Mouse (Mus musculus) regulatory T cell (primary cell): ENCODE measurements around the gene Ibtk.
"Not testable (repeated sequence)": the region's sequence is repeated elsewhere in the genome, so short reads cannot be mapped to it uniquely, and the experiment has no call there.

ENCODE experiments used
- in situ Hi-C: fragments of 300-600 bp; cut with MboI, MseI; formaldehyde crosslinking; loops from one replicate; pipeline ENCODE4 v1.15.1; 2025; ENCODE audit warnings: high pct_unique_total_duplicates

Gene Ibtk

DNA sequence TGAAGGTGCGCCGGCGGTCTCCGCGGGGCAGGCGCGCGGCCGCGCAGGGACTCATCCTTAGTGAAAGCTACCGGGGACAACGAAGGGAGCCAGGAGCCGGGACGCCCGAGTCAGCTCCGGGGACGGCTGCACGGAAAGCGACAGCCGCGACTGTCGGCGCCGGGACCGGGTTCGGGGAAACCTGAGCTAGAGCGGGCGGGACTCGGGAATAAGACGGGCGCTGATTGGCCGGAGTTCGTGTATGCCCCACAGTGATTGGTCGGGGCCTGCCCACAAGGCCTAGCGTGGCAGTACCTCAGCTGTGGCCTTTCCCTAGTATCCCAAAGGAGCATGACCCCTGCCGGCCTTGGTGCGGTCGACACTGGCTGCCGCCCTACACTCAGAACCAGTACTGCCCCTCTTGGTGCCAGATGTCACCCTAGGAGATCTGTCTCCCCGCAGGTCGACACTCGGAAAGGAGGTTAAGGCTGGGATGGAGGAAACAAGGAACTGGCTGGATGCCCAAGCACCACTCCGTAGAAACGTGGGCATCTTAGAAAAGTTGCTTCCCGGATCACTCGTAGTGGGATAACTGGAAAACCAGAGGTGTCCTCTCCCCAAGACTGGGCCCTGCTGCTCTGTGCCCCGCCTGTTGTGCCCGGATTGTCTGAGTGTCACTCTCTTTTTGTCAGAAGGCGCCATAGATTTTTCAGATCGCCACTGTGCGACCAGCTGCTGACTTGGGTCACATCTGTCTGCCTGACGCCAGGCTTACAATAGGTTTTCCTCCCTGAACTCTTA is at the start of gene Ibtk:
TSS of gene Ibtk (minus strand) at position 193 of the 780 bp plus-strand sequence.
- in situ Hi-C loops, result loop anchor here (25.0 kb wide), 2 partner anchors 813 to 1488 kb away; partner anchors contain the start of genes Pgm3 and Rwdd2a

DNA sequence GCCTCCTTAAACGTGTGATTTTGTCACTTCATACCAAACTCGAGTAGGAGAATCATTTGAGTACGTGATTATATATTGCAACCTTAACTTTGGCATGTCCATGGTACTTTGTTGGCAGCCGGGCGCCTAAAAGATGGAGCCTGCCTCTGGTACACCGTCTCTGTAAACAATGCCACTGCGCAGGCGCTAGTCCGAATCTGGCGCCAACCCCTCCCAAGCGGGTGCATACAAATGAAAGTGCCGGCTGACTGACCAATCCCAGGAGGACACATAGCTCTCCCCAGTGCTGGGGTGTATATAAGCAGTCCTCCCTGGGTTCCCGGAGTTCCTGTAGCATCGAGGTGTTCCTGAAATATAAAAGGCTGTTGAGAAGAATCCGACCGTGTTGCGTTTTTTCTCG is 42.4 kb upstream of the Ibtk start:
- in situ Hi-C loops, result not testable (repeated sequence)

DNA sequence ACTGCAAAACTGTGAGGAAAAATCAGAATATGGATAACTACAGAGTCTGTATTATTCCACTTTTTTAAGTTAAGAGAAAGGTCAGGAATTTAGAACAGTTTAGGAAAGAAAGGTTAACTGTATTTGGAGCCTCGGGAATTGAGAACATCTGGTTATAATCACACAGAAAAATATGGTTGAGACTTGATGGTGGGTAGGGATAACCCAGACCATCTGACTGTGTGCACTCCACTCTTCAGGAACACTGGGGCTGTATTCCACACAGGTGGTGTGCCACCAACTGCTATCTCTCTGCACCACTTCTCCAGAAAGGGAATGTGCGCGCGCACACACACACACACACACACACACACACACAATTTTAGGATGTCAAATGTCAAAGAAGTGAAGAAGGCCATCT is 31.1 kb upstream of the Ibtk start:
- in situ Hi-C loops, result loop anchor here (10.0 kb wide), 1 partner anchor 675 kb away; no protein-coding TSS in a partner anchor

DNA sequence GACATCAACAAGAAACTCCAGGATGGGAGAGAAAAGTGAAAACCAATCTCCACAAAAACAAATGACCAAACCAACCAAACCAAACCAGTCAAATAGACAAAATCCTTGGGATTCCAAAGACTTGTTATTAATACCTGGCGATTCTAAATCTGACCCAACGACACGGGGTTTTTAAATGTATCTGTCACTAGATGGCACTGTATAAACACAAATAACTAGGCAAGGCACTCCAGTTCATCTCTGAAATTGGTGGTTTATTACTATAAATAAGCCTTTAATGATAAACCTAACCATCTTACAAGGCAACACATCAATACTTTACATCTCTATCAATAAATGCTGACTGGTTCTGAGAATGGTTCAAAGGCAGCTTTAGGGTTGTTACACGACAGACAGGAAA is 30.3 kb upstream of the Ibtk start:
- in situ Hi-C loops, result no loop called here

DNA sequence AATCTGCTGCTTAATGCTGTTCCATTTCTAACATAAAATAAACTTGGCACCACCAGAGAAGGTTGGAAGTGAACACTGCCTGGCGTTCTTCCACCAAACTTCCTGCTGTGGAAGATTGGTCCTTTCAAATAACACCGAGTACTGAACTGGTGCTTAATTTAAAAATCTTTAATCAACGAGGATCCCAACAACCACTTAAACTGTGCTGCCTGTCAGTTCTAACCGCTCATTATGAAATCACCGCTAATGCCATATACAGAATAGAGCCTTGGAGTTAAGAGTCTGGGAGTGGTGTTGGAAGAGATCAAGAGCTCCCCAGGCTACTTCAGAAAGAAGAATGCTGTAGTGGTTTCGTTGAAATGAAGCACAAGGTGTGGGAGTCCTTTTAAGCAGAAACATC is 28.4 kb upstream of the Ibtk start:
- in situ Hi-C loops, result no loop called here

DNA sequence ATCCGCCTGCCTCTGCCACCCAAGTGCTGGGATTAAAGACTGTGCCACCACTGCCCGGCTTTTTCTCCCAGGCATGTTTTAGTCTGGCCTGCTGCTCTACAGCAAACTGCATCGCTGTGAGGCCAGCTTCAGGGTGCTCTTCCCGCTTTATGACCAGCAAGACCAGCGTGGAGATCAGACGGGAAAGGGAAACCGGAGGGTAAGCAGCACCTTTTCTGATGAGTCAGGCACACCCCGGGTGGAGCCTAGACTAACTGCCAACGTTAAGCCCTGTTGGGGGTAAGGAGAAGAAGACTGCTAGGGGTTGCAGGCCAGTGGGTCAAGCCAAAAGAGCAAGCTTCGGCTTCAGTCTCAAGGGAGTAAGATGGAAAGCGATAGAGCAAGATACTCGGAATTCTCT is 23.1 kb upstream of the Ibtk start:
- in situ Hi-C loops, result no loop called here

DNA sequence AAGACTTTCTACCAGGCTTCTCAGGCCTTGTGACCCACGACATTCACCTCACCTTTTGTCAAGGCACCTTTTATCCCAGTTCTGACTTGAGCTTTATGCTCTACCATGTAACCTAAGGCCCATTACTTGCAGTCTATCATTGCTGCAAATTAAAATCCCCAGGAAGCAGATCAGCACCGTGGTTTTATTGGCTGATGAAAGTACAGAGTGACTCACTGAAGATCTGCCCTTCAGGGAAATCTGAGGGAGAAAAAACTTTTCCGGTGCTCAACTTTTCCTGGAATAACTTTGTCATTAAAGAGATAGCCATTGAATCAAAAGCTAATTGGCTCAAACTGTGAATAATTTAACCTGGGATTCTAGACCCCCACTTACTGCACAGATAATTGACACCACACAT is 22.3 kb upstream of the Ibtk start:
- in situ Hi-C loops, result no loop called here

DNA sequence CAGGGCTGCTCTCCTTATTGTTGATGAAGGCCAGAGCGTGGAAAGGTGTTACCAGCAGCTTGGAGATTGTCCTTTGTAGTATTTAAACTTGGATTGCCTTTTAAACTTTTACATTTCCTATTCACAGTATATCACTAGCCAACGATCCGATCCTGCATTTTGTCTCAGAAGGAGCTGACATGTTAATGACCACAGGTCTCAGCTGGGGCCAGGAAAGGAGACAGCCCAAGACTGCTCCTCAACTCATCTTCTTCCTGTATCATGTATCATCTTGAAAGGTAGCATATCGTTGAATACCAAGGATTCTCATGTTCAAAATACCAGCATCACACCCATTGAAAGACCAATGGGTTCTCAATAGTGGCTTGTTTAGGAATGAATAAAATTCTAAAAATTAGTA is 21.2 kb upstream of the Ibtk start:
- in situ Hi-C loops, result no loop called here

DNA sequence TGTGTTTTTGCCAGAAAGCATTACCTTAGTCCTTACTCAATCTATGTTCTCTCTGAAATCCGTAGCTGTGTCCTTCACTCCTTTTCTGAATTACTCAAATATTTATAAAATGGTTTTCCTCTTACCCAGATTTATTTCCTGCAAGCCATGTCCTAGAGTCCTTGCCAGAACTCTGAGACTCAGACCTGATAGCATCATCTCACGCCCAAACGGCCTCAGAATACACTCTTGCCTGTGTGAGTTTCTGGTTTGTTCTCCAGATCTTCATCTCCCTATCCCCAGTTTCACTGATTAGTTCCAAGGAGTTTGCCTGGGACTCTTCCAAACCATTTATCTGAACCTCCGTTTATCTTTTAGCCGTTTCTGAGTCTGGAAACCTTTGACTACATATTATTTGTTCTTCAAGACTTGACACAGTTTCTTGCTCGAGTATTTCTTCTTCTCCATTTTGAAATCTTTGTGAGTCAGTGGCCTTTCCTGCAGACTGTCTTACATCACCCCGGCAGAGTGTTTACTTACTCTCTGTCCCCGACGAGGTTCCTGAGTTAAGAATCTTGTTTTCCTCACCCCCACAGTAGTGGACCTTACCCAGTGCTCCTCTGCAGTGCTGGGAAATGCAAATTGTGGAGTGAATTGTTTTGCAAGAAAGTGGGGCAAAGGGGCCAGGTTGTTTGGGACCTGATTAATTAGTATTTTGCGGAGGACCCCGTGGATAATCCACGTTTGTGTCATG is 20.1 kb upstream of the Ibtk start:
- in situ Hi-C loops, result no loop called here

DNA sequence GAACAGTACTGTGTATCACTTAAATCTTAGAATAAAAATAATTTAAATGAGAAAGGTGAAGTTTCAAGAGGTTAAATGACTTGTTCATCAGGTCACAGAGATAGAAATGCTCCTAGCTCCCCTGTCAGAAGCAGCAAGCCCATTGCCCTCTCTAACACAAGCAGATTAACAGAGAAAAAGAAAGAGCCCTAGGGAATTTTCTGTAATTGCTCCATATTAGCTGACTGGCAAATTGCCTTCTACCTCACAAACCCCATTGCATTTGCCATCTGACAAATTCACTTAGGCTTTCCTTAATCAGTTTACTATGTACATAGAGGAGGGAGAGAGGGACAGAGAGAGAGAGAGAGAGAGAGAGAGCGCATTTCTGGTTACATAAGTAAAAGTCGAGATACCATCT is 18.1 kb upstream of the Ibtk start:
- in situ Hi-C loops, result no loop called here

DNA sequence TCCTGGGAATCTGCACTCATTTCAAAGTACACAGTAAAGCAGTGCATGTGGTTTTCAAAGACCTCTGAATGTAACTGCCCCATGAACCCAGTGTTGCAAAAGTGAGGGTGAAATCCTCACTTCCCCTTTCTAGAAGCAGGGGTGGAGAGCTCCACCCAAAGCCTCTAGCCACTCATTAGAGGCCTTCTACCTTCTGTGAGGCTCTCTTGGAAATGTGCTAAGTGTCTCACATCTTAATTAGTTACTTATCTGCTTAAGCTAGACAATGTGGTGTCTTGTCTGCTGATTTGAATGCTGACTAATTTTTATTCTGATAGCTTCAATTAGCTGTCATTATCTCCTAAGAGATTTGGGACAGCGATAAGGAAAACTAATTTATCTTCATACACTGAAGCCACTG is 13.3 kb upstream of the Ibtk start:
- in situ Hi-C loops, result no loop called here

DNA sequence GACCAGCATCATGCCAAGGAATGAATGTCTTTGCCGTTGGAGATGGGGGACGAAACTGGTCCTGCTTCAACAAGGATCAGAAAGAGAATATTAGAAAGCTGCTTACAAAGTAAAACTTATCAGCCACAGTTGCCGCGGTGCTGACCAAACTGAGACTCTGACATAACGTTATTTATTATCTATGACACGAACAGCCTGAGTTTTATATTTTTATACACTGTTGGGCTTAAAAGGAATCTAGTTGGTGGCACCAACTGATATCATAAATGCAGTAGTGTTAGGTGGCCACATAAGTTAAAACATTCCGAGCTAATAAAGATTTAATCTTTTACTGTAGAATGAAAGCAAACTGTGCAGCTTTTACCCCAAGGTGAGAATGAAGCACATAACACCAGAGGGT is 1.7 kb upstream of the Ibtk start:
- in situ Hi-C loops, result no loop called here

DNA sequence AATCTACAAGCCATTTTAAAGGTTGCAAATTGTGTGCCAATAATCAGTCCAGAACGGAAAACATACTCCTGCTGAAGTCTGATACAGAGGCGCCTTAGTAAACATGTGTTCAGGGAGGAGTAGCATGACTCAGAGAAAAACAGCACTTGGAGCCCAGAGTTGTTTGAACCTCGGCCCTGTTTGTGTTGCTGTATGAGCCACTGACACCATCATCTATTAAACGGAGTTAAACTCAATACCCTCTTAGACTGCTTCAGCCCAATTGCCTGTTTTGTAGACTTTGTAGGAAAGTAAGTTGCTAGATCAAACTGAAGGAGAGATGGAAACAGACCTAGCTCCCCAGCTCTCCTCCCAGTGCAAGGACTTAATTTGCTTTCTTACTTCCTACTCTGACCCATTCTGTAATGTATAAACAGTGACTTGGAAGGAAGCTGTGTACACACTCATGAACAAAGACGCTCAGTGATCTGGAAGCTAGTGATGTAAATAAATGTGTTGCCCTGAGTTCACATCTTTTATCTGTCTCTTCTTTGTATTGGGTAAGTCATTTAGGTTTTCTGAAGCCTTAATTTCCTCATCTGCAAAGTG is 882 bp upstream of the Ibtk start:
- in situ Hi-C loops, result loop anchor here (25.0 kb wide), 2 partner anchors 812 to 1487 kb away; partner anchors contain the start of genes Pgm3 and Rwdd2a

DNA sequence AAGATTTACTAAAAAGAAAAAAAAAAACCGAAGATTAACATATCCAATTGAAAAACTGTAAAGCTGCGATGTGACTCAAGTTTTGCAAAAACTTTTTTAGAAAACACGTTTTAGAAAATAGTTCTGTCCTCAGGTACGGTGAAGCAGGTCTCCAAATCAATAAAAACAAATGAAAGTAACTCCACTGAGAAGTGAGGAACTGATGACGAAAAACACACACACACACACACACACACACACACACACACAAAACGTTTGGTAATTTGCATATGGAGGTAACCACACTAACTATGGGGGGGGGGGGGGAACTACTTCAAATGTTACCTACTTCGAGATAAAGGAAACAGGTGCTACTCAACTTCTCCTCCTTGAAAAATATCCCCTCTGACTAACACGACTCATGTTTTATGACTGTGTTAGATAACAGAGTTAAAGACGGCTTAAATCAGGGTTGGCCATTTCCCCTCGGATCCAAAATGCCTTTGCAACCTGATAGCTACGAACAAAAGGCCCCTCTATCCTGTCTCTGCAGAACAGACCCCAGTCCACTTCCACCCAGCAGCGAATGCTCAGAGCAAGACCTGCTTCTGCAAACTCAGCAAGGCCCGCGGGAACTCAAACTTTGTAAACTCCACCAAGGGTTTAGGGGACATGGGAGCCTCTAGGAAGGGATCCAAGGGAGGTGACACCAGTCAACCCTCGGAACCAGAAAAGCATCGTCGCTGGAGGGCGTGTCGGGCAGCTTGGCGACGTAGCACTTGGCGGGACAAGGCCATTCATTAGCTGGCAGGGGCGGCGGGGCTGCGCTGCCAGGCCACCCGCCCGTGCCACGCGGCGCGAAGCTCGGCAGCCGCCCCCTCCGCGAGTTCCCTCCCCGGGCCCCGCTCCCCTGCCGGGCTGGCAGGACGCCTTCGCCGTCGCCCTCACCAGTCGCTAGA is 661 bp downstream of the Ibtk start:
- in situ Hi-C loops, result loop anchor here (25.0 kb wide), 2 partner anchors 814 to 1489 kb away; partner anchors contain the start of genes Pgm3 and Rwdd2a

DNA sequence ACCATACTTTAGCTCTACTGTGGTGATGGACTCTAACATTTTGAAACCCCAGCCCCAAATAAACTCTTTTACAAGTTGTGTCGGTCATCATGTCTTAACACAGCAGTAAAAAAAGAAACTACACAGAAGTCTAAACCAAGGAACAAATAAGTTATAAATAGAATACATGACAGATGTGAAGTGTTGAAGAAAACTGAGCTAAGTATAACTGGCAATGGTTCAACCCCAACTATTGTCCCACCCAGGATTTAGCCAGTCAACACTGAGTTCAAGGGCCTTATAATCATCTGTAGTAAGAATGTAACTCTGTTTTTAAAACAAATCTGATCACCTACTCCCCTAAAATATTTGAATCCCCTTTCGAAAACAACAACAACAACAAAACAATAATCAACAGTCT is 3.6 kb downstream of the Ibtk start:
- in situ Hi-C loops, result loop anchor here (25.0 kb wide), 2 partner anchors 817 to 1492 kb away; partner anchors contain the start of genes Pgm3 and Rwdd2a

DNA sequence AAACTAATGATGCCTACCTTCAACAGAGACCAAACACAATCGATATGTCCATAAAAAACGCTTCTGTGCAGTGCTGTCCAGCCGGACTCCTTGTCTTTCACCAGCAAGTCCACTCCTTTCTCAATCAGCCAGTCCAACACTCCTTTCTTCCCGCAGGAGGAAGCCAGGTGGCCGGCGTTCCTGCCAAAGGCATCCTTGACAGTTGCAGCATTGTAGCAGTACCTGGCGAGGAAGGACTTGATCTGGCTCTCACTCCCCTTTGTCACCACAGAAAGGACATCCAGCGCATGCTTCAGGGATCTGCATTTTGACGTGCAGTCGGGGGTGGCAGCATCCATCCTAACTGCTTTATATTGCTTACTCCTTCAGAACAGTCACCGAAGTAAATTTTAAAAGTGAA is 5.8 kb downstream of the Ibtk start:
- in situ Hi-C loops, result loop anchor here (25.0 kb wide), 2 partner anchors 819 to 1494 kb away; partner anchors contain the start of genes Pgm3 and Rwdd2a

DNA sequence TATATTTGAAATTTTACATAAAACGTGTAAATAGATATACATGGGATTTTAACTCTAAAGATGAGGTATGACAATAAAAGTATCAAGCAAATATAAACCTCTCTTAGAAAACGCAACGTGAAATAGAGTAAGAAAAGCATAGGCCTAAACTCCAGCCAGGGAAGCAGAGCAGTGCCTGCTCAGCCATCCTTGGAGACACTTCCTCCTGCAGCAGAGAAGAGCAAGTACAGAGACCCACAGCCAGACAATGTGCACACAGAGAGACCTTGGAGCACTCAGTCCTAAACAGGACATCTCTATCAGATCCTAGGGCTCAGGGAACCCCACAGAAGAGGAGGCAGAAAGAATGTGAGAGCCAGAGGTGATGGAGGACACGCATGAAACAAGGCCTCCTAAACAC is 7.0 kb downstream of the Ibtk start:
- in situ Hi-C loops, result loop anchor here (25.0 kb wide), 2 partner anchors 820 to 1495 kb away; partner anchors contain the start of genes Pgm3 and Rwdd2a

DNA sequence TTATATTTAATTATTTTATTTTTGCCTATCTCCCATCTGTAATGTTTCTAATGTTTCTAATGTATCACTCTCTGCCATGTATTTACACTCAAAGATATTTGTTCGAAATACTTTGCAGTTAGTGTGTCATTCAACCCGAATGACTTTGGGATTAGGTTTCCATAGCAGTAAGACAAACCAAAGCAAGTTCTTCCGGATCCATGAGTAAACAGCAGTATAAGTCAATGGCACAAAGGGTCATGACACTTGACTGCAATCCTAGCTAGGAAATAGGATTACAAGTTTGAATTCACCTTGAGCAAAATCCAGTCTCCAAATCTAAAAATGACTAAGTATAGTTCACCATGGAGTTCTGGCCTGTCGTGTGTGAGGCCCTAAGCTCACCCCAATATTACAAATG is 9.9 kb downstream of the Ibtk start:
- in situ Hi-C loops, result loop anchor here (25.0 kb wide), 2 partner anchors 823 to 1498 kb away; partner anchors contain the start of genes Pgm3 and Rwdd2a

DNA sequence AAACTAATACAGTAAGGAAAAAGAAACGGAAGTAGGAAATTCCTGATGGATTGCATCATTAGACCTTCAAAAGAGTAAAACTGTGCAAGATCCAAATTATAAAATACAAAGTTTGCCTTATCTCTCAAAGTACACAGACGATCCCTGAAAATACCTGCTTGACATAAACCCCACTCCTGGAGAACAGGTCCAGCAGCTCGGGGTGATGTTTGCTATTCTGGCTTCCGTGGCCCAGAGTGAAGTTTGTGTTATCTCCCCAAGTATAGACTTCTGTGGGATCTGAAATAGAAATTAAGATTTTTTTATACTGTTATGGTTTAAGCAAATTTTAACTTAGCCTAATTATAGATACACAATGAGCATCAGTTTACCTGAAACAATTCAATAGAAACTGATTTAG is 14.3 kb downstream of the Ibtk start:
- in situ Hi-C loops, result loop anchor here (25.0 kb wide), 2 partner anchors 827 to 1502 kb away; partner anchors contain the start of genes Pgm3 and Rwdd2a

DNA sequence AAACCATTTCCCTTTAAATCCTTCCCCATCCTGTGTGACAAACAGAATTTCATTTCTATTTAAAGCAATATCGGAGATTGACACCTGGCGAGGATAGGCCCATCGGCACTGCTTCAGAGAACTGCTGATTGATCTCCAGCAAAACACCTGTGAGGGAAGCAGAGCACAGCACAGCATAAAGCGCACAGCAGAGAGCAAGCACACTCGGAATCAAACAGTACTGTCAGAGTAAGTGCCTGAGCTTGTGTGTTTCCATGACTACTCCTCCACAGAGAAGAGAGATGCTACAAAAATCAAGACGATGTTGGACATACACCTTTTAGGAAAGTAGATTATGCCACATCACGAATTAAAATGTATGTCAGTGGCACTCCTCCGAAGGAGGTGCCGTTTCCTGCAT is 25.1 kb downstream of the Ibtk start:
- in situ Hi-C loops, result no loop called here

DNA sequence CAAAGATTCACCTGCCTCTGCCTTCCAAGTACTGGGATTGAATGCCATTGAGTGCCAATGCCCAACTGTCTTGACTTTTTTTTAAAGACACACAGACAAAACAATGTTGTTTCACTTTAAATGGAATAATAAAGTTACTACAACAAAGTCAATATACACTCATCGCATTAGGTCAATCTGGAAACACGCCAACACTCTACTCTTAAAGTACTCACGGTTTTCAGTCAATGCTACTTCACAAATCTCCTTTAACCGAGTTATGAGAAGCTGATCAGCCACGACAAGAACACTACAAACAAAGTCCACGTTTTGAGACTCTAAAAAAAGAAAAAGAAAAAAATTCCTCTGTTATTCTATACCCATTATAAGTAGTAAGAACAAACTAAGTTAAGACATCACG is 31.8 kb downstream of the Ibtk start:
- in situ Hi-C loops, result no loop called here
